Mouse (Mus musculus): ENCODE results near the gene Swt1. TPM values are rescaled to one million over a fixed set of nuclear protein-coding genes. Genes with fewer than 3 reads are reported as not detected.

The Swt1 gene
- polyA plus RNA-seq, 1 experiment from 2014 or later: 33.2 TPM

DNA sequence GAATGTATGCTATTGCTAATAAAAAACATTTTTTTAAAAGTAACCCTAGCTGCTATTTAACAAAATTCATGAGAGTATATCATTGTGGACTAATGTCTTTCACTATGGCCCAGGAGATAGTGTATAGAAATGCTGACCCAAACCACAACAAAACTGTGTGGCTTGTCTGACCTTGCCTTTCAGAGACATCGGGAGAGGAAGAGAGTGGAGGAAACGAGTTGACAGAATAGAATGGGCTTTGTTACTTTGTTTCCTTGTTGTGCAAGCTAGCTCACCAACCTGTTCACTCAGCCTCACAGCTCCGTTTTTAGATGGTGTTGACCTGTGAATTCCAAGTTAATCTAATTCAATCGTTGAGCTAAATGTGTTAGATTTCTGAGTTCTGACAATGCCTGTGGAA, 107.8 kb downstream of the Swt1 start:
- Histone ChIP-seq H3K27ac (no peak overlapping the region), H3K4me1 (replicated peaks; ENCODE audit: insufficient read depth, low read length) (no peaks in the 10 kb centered on the region), H3K4me3 (replicated peaks; ENCODE audit: low read depth, low read length) (no peak overlapping the region), H3K4me2 (ENCODE audit: low read length) (no peak overlapping the region), H3K9ac (ENCODE audit: low read depth, low read length) (no peak overlapping the region), H3K9me3 (replicated peaks; ENCODE audit: low read length) (no peaks in the 10 kb centered on the region), H3K27me3 (ENCODE audit: insufficient read depth, low read length) (no peaks in the 10 kb centered on the region), H3K36me3 (ENCODE audit: insufficient read depth, low read length) (no peaks in the 10 kb centered on the region)
- no peak for DNase-seq (ENCODE audit: low spot score)
- WGBS: 63% methylated on average over 4 of the region's 4 CpGs
- no peak for ATAC-seq (replicated peaks; ENCODE audit: low FRiP score, low read depth)
- no peak for TF ChIP-seq CTCF (IDR thresholded peaks at IDR 0.05; ENCODE audit: low read depth)

GRCm38 (mm10) chr1:151319267-151319666, 109.0 kb downstream of the Swt1 start:
- Histone ChIP-seq H3K4me2 (ENCODE audit: low read length) (no peak overlapping the region), H3K27ac (no peak overlapping the region), H3K9me3 (replicated peaks; ENCODE audit: low read length) (no peaks in the 10 kb centered on the region), H3K4me1 (replicated peaks; ENCODE audit: insufficient read depth, low read length) (no peaks in the 10 kb centered on the region), H3K9ac (ENCODE audit: low read depth, low read length) (no peak overlapping the region), H3K4me3 (replicated peaks; ENCODE audit: low read depth, low read length) (no peak overlapping the region), H3K27me3 (ENCODE audit: insufficient read depth, low read length) (no peaks in the 10 kb centered on the region), H3K36me3 (ENCODE audit: insufficient read depth, low read length) (no peaks in the 10 kb centered on the region)
- no peak for TF ChIP-seq CTCF (IDR thresholded peaks at IDR 0.05; ENCODE audit: low read depth)
- ATAC-seq (replicated peaks; ENCODE audit: low FRiP score, low read depth) (no peak), DNase-seq (ENCODE audit: low spot score) (no peak)
- 83% methylated on average over 7 of the region's 7 CpGs for WGBS

Small RNA genes within 50 kb of the gene (microRNA-seq; reads per million reads assigned to microRNA genes)
- gene Mir7682: not detected

Other genes with a start within 250 kb of the Swt1 start
- 0.46 and 0.56 TPM in 2 replicates for gene Gm47985, start 245.9 kb downstream of the Swt1 start, polyA plus RNA-seq (2015; fragmentation: Nextera tagmentation; extraction: Ambion mirVana)
- gene Gm8947, start 236.1 kb downstream of the Swt1 start, polyA plus RNA-seq (2015; fragmentation: Nextera tagmentation; extraction: Ambion mirVana): 0.61 and 0.80 TPM in 2 replicates
- 0.29 and 0.32 TPM in 2 replicates for gene Gm47995, start 230.0 kb downstream of the Swt1 start, polyA plus RNA-seq (2015; fragmentation: Nextera tagmentation; extraction: Ambion mirVana)
- 0.92 and 1.1 TPM in 2 replicates for gene 3110040M04Rik, start 224.3 kb downstream of the Swt1 start, polyA plus RNA-seq (2015; fragmentation: Nextera tagmentation; extraction: Ambion mirVana)
- 0.28 and 0.41 TPM in 2 replicates for gene Gm47996, start 218.3 kb downstream of the Swt1 start, polyA plus RNA-seq (2015; fragmentation: Nextera tagmentation; extraction: Ambion mirVana)
- gene Ivns1abp, start 84.0 kb downstream of the Swt1 start, polyA plus RNA-seq (2015; fragmentation: Nextera tagmentation; extraction: Ambion mirVana): 432 and 474 TPM in 2 replicates
- 27.9 and 29.6 TPM in 2 replicates for gene Trmt1l, start 87 bp upstream of the Swt1 start, polyA plus RNA-seq (2015; fragmentation: Nextera tagmentation; extraction: Ambion mirVana)
- 72.1 and 74.3 TPM in 2 replicates for gene Rnf2, start 72.5 kb upstream of the Swt1 start, polyA plus RNA-seq (2015; fragmentation: Nextera tagmentation; extraction: Ambion mirVana)
- 12.6 and 13.7 TPM in 2 replicates for gene Fam129a, start 142.7 kb upstream of the Swt1 start, polyA plus RNA-seq (2015; fragmentation: Nextera tagmentation; extraction: Ambion mirVana)